Mouse (Mus musculus) forebrain, postnatal 0 days (tissue): ENCODE results near the gene Slc5a5. TPM values are rescaled to one million over a fixed set of nuclear protein-coding genes. Genes with fewer than 3 reads are reported as not detected.

ENCODE experiments used
- ATAC-seq: fragments of 200-750 bp; cut with Nextera tagmentation; 2 replicates; pipeline ENCODE4 v1.8.0; 2017; ENCODE audit warnings: mild to moderate bottlenecking, moderate library complexity
- DNase-seq: peaks from one replicate; pipeline ENCODE4 v3.0.0-alpha.2; 2015
- H3K27ac ChIP-seq: fragments of 300-500 bp; sonication (generic); 2 replicates; pipeline ENCODE4 v1.5.1; 2014; ENCODE audit warnings: low read depth, mild to moderate bottlenecking, antibody characterized with exemption, low read length, moderate library complexity, mixed read lengths
- H3K27me3 ChIP-seq: fragments of 300-500 bp; sonication (generic); 2 replicates; pipeline ENCODE4 v1.6.1; 2014; ENCODE audit warnings: mild to moderate bottlenecking, low read length, mixed read lengths; ENCODE audit not compliant: insufficient read depth
- H3K36me3 ChIP-seq: fragments of 300-500 bp; sonication (generic); 2 replicates; pipeline ENCODE4 v1.6.1; 2014; ENCODE audit warnings: mild to moderate bottlenecking, moderate library complexity; ENCODE audit not compliant: insufficient read depth
- H3K4me1 ChIP-seq: fragments of 300-500 bp; sonication (generic); 2 replicates; pipeline ENCODE4 v1.6.1; 2014; ENCODE audit warnings: antibody characterized with exemption; ENCODE audit not compliant: insufficient read depth
- H3K4me2 ChIP-seq: fragments of 300-500 bp; sonication (generic); 2 replicates; pipeline ENCODE4 v1.6.1; 2014; ENCODE audit warnings: low read depth, mild to moderate bottlenecking, moderate library complexity
- H3K4me3 ChIP-seq: fragments of 300-500 bp; sonication (generic); 2 replicates; pipeline ENCODE4 v1.5.1; 2014; ENCODE audit warnings: low read depth, low read length, mixed read lengths
- H3K9ac ChIP-seq: fragments of 300-500 bp; sonication (generic); 2 replicates; pipeline ENCODE4 v1.6.1; 2014; ENCODE audit warnings: mild to moderate bottlenecking
- H3K9me3 ChIP-seq: fragments of 300-500 bp; sonication (generic); 2 replicates; pipeline ENCODE4 v1.6.1; 2016; ENCODE audit warnings: low read length
- CTCF ChIP-seq: sonication (generic); IDR thresholded peaks from 2 replicates; pipeline ENCODE4 v1.5.1; 2016; ENCODE audit warnings: antibody characterized with exemption, control low read depth, low read depth
- WGBS: fragments of 180-500 bp; shearing (Covaris S2); extraction: QIAGEN DNeasy Blood & Tissue Kit; methylation state at CpG from one replicate; pipeline ENCODE4 v1.1.7; 2014; 5-methylcytosine and 5-hydroxymethylcytosine counted together
- microRNA counts: library from miRNA; unstranded; fragments of <30 nt; microRNA quantifications from one replicate; lab custom pipeline; 2015
- microRNA-seq, 2 experiments: library from miRNA; unstranded; fragments of <30 nt; microRNA quantifications; one replicate each; pipeline ENCODE4; 2016
- polyA plus RNA-seq: library from polyadenylated mRNA; unstranded; fragments of >200 nt; fragmentation: Nextera tagmentation; extraction: Ambion mirVana; gene quantifications from 2 replicates; pipeline ENCODE4 v1.2.1, GENCODE M21; 2015
- total RNA-seq: library from RNA; depleted of rRNA; stranded (reverse); fragments of >200 nt; gene quantifications from 2 replicates; pipeline ENCODE4 v1.2.3, GENCODE M21; 2014; rRNA removed

The Slc5a5 gene
- total and polyA plus RNA-seq, 2 experiments from 2014 or later = 2.2 to 3.6 TPM

- H3K4me1 ChIP-seq = no peaks in the 10 kb centered on the region
- H3K4me2 ChIP-seq = no peak overlapping the region
- H3K27me3 ChIP-seq = no peaks in the 10 kb centered on the region
- no peak for TF ChIP-seq CTCF
- no peaks in the 10 kb centered on the region for H3K9me3 ChIP-seq
- H3K27ac ChIP-seq = no peak overlapping the region
- H3K36me3 ChIP-seq = peaks cover 2% of the 10 kb centered on the region; the same call in 1 of the 2 replicates
- WGBS = 42% methylated on average over 15 of the region's 15 CpGs
- H3K4me3 ChIP-seq = no peak overlapping the region
- ATAC-seq (no peak), DNase-seq (no peak)
- no peak overlapping the region for H3K9ac ChIP-seq
These were observed 59.0 kb downstream of the Slc5a5 start for GRCm38 (mm10) chr8:70833520-70833919.

- no peak for ATAC-seq
- no peak for TF ChIP-seq CTCF
- Histone ChIP-seq H3K27ac (no peak overlapping the region), H3K36me3 (peaks cover 2% of the 10 kb centered on the region; the same call in 1 of the 2 replicates), H3K4me2 (no peak overlapping the region), H3K27me3 (no peaks in the 10 kb centered on the region), H3K4me1 (no peaks in the 10 kb centered on the region), H3K9me3 (no peaks in the 10 kb centered on the region), H3K9ac (no peak overlapping the region), H3K4me3 (no peak overlapping the region)
- WGBS = 67% methylated on average over 9 of the region's 9 CpGs
- no peak for DNase-seq
These were observed 59.5 kb downstream of the Slc5a5 start for GRCm38 (mm10) chr8:70833018-70833482.

MicroRNAs encoded within 50 kb of the gene (microRNA counts, 519-probe panel; counts per million panel counts)
- not detected for microRNA mmu-miR-1969 (lab: Ali Mortazavi, UCI)

Small RNA genes lying within 50 kb of the gene (microRNA-seq; reads per million reads assigned to microRNA genes)
- gene Mir1969 (5.5 to 9.3 reads per million in 2 experiments), gene Mir7067 (0.24 to 0.39 reads per million in 2 experiments)

Other genes with a start within 250 kb of the Slc5a5 start
- gene Pgpep1, start 232.4 kb downstream of the Slc5a5 start, total RNA-seq = 22.1 and 23.8 TPM in 2 replicates
- 22.1 and 26.1 TPM in 2 replicates for gene Pgpep1, start 232.4 kb downstream of the Slc5a5 start, polyA plus RNA-seq
- gene Lsm4, start 219.5 kb downstream of the Slc5a5 start, total RNA-seq = 93.7 and 140 TPM in 2 replicates
- 177 and 231 TPM in 2 replicates for gene Lsm4, start 219.5 kb downstream of the Slc5a5 start, polyA plus RNA-seq
- gene Jund, start 193.8 kb downstream of the Slc5a5 start, total RNA-seq = 333 and 392 TPM in 2 replicates
- 108 and 114 TPM in 2 replicates for gene Jund, start 193.8 kb downstream of the Slc5a5 start, polyA plus RNA-seq
- gene Iqcn, start 189.3 kb downstream of the Slc5a5 start, total RNA-seq = 0.33 TPM in 1 of 2 replicates, not detected in the other
- gene Iqcn, start 189.3 kb downstream of the Slc5a5 start, polyA plus RNA-seq = 0.03 and 0.08 TPM in 2 replicates
- not detected in 2 replicates for gene Gm3336, start 174.2 kb downstream of the Slc5a5 start, total RNA-seq
- not detected in 2 replicates for gene Gm3336, start 174.2 kb downstream of the Slc5a5 start, polyA plus RNA-seq
- 0.48 and 0.62 TPM in 2 replicates for gene Pde4c, start 169.0 kb downstream of the Slc5a5 start, total RNA-seq
- 0.10 and 0.23 TPM in 2 replicates for gene Pde4c, start 169.0 kb downstream of the Slc5a5 start, polyA plus RNA-seq
- gene Rab3a, start 138.1 kb downstream of the Slc5a5 start, total RNA-seq = 450 and 499 TPM in 2 replicates
- gene Rab3a, start 138.1 kb downstream of the Slc5a5 start, polyA plus RNA-seq = 632 and 673 TPM in 2 replicates
- 33.7 and 39.9 TPM in 2 replicates for gene Mpv17l2, start 131.8 kb downstream of the Slc5a5 start, total RNA-seq
- gene Mpv17l2, start 131.8 kb downstream of the Slc5a5 start, polyA plus RNA-seq = 60.4 and 61.9 TPM in 2 replicates
- 160 and 170 TPM in 2 replicates for gene Pik3r2, start 116.0 kb downstream of the Slc5a5 start, total RNA-seq
- gene Pik3r2, start 116.0 kb downstream of the Slc5a5 start, polyA plus RNA-seq = 147 and 153 TPM in 2 replicates
- 26.2 and 60.0 TPM in 2 replicates for gene Mast3, start 87.7 kb downstream of the Slc5a5 start, total RNA-seq
- 20.3 and 25.2 TPM in 2 replicates for gene Mast3, start 87.7 kb downstream of the Slc5a5 start, polyA plus RNA-seq
- gene Il12rb1, start 84.3 kb downstream of the Slc5a5 start, total RNA-seq = 0.05 TPM in 1 of 2 replicates, not detected in the other
- not detected in 2 replicates for gene Il12rb1, start 84.3 kb downstream of the Slc5a5 start, polyA plus RNA-seq
- 15.4 and 25.9 TPM in 2 replicates for gene Arrdc2, start 53.0 kb downstream of the Slc5a5 start, total RNA-seq
- gene Arrdc2, start 53.0 kb downstream of the Slc5a5 start, polyA plus RNA-seq = 5.6 and 7.1 TPM in 2 replicates
- 20.5 and 31.5 TPM in 2 replicates for gene Kcnn1, start 29.5 kb downstream of the Slc5a5 start, total RNA-seq
- gene Kcnn1, start 29.5 kb downstream of the Slc5a5 start, polyA plus RNA-seq = 9.4 and 9.8 TPM in 2 replicates
- gene Ccdc124, start 18.8 kb downstream of the Slc5a5 start, total RNA-seq = 34.7 and 59.9 TPM in 2 replicates
- 161 and 175 TPM in 2 replicates for gene Ccdc124, start 18.8 kb downstream of the Slc5a5 start, polyA plus RNA-seq
- 1,945 and 2,194 TPM in 2 replicates for gene Rpl18a, start 4.7 kb upstream of the Slc5a5 start, total RNA-seq
- gene Rpl18a, start 4.7 kb upstream of the Slc5a5 start, polyA plus RNA-seq = 2,793 and 3,853 TPM in 2 replicates
- 57.2 and 68.1 TPM in 2 replicates for gene Map1s, start 13.2 kb upstream of the Slc5a5 start, total RNA-seq
- gene Map1s, start 13.2 kb upstream of the Slc5a5 start, polyA plus RNA-seq = 52.7 and 63.9 TPM in 2 replicates